Mouse (Mus musculus): ENCODE measurements around the gene Klhl13. TPM values are rescaled to one million over a fixed set of nuclear protein-coding genes. Genes with fewer than 3 reads are reported as not detected.

Gene Klhl13
- 49.5 and 54.8 TPM in 2 replicates for polyA plus RNA-seq (2016; fragmentation: Nextera tagmentation; extraction: Ambion mirVana)

DNA sequence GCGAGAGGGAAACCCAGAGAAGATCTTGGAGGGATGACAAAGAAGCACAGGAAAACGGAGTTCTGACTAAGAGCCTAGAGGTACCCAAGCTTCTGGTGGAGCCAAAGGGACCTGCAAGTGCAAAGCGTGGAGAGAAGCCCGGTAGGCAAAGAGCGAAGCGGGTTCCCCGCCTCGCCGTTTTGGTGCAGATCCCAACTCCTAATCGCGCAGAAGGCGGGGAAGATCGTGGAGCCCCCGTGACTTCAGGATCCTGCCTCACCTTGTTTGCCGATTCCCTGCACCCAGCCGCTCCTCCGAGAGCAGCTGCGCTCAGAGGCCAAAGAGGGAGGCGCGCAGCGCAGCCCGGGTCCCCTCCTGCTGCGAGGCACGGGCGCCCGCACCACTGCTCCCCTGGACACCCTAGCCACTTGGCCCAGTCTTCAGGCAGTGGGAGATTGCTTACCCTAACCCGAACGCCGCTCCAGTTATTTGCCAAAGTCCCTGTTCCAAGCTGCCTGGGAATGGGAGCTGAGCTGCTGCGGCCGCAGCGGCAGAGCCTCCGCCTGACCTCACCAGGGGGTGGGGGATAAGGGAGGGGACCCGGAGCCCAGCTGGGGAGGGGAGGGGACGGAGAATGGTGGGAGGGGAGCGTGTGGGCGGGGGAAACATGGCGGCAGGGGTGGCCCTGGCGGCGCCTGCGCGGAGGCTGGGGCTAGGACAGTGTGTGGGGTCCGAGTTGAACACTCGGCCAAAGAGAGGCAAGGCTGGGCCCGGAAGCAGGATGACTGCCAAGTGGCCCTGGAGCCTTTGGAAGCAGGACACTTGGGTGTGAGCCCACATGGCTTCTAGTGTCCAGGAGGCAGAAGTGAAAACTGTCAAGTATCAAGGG is at the start of gene Klhl13:
Gene Klhl13 (minus strand): TSS at position 569 of the 868 bp plus-strand sequence.
- 15% methylated on average over 45 of the region's 45 CpGs for WGBS
- peak within 1 kb of the TSS; percentile 64 for H3K4me3 ChIP-seq
- no peaks in the 10 kb centered on the region for H3K4me1 ChIP-seq
- H3K36me3 ChIP-seq (replicated peaks): no peaks in the 10 kb centered on the region
- no peaks in the 10 kb centered on the region for H3K9me3 ChIP-seq
- H3K27ac ChIP-seq (replicated peaks): peak within 1 kb of the TSS; percentile 87
- DNase-seq (ENCODE audit: low spot score): peak; percentile 83
- no peaks in the 10 kb centered on the region for H3K27me3 ChIP-seq (replicated peaks; ENCODE audit: low read depth, poor library complexity, severe bottlenecking)

DNA sequence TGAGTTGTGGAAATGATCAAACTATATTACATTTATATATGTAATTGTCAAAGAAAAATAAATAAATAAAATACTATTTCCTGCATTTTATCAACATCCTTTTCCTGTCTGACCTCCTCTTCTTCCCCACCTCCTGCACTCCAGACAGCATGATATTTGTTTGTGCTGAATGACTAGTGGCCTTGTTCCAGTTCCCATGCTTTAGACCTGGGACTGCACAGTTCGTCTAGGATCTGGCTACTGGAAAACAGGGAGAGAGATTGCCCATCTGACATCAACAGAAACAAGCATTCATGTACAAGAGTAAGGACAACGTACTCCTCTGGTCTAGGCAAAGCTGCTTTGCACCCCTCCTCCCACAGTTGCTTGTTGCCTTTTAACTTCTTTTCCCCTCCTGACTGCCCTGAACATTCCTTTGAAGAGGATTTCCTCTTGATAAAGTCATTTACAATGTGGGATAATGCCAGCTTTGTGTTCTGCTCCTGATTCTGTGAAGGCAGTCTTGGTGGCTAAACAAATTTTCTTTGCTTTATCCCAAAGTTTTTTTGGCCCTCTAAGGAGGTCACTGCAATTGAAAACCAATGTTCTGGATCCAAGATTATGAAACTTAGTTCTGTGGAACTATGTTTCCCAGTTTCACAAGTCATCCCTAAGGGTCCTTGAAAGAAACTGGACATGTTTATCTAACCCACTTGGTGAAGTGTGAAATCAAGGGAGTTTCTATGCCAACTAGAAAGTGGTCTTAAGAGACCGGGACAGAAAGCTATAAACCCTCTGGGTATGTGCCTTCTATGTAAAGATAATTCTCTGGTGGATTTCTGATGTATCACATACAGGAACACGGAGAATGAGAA is 44.6 kb upstream of the Klhl13 start:
- H3K27me3 ChIP-seq (replicated peaks; ENCODE audit: low read depth, poor library complexity, severe bottlenecking): no peaks in the 10 kb centered on the region
- WGBS: 47% methylated on average over 4 of the region's 4 CpGs
- H3K9me3 ChIP-seq: no peaks in the 10 kb centered on the region
- no peak overlapping the region for H3K27ac ChIP-seq (replicated peaks)
- no peaks in the 10 kb centered on the region for H3K4me1 ChIP-seq
- no peaks in the 10 kb centered on the region for H3K36me3 ChIP-seq (replicated peaks)
- no peak for DNase-seq (ENCODE audit: low spot score)
- H3K4me3 ChIP-seq: no peak overlapping the region

GRCm38 (mm10) chrX:23388716-23389115 is 23.8 kb upstream of the Klhl13 start:
- no peaks in the 10 kb centered on the region for H3K27me3 ChIP-seq (replicated peaks; ENCODE audit: low read depth, poor library complexity, severe bottlenecking)
- WGBS: 70% methylated on average over 4 of the region's 4 CpGs

GRCm38 (mm10) chrX:23363441-23363840 is 1.4 kb downstream of the Klhl13 start:
- 50% methylated on average over 6 of the region's 6 CpGs for WGBS

More at GRCm38 (mm10) chrX:23388716-23389115, 23.8 kb upstream of the Klhl13 start:
- Histone ChIP-seq H3K27ac (replicated peaks) (no peak overlapping the region), H3K9me3 (no peaks in the 10 kb centered on the region), H3K4me1 (no peaks in the 10 kb centered on the region), H3K36me3 (replicated peaks) (no peaks in the 10 kb centered on the region), H3K4me3 (no peak overlapping the region)
- no peak for DNase-seq (ENCODE audit: low spot score)

GRCm38 (mm10) chrX:23360446-23360845 is 4.4 kb downstream of the Klhl13 start:
- Histone ChIP-seq H3K27me3 (replicated peaks; ENCODE audit: low read depth, poor library complexity, severe bottlenecking) (no peaks in the 10 kb centered on the region), H3K4me3 (no peak overlapping the region), H3K9me3 (no peaks in the 10 kb centered on the region), H3K4me1 (no peaks in the 10 kb centered on the region), H3K27ac (replicated peaks) (no peak overlapping the region), H3K36me3 (replicated peaks) (no peaks in the 10 kb centered on the region)
- no peak for DNase-seq (ENCODE audit: low spot score)
- WGBS: 72% methylated on average over 3 of the region's 3 CpGs

More at GRCm38 (mm10) chrX:23363441-23363840, 1.4 kb downstream of the Klhl13 start:
- Histone ChIP-seq H3K27me3 (replicated peaks; ENCODE audit: low read depth, poor library complexity, severe bottlenecking) (no peaks in the 10 kb centered on the region), H3K27ac (replicated peaks) (no peak overlapping the region), H3K9me3 (no peaks in the 10 kb centered on the region), H3K4me1 (no peaks in the 10 kb centered on the region), H3K36me3 (replicated peaks) (no peaks in the 10 kb centered on the region), H3K4me3 (peak overlapping the region; percentile 64)
- DNase-seq (ENCODE audit: low spot score): no peak

DNA sequence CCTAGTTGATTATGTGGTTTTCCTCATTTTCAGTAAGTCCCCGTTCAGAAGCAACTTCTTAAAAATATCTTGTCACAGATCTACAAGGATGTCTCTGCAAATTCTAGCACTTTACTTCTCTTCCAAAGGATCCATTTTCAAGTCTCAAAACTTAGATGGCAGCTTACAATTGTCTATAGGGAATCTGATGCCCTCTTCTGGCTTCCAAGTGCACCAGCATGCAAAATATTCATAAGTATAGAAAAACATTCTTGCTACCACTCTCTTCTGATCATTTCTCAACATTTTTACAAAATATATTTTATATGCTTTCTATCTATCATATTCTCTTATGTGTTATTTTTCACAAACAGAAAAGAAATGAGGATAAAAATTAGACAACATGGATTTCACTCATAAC is 14.8 kb downstream of the Klhl13 start:
- Histone ChIP-seq H3K4me3 (no peak overlapping the region), H3K9me3 (no peaks in the 10 kb centered on the region), H3K27ac (replicated peaks) (no peak overlapping the region), H3K36me3 (replicated peaks) (0 out of 2 replicates have a peak, but pooled peaks cover 3% of the 10 kb centered on the region), H3K27me3 (replicated peaks; ENCODE audit: low read depth, poor library complexity, severe bottlenecking) (no peaks in the 10 kb centered on the region), H3K4me1 (no peaks in the 10 kb centered on the region)
- DNase-seq (ENCODE audit: low spot score): no peak
- 88% methylated on average over 1 of the region's 1 CpGs for WGBS

DNA sequence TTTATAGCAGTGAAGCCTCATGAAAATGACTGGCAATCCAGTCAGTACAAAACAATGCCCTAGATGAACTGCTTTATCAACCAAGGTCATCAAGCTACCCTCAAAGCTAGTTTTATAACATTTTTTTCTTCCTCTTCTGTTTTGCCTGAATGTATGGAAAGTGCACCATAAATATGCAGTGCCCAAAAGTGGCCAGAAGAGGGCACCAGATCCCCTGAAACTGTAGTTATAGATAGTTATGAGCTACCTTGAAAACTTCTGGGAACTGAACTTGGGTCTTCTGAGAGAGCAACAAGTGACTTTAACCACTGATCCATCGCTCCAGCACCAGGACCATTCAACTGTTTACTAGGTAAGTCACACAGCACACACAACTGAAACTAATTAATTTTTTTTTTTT is 36.8 kb downstream of the Klhl13 start:
- no peaks in the 10 kb centered on the region for H3K27me3 ChIP-seq (replicated peaks; ENCODE audit: low read depth, poor library complexity, severe bottlenecking)
- DNase-seq (ENCODE audit: low spot score): peak; percentile 10
- no peaks in the 10 kb centered on the region for H3K4me1 ChIP-seq
- H3K36me3 ChIP-seq (replicated peaks): no peaks in the 10 kb centered on the region
- H3K9me3 ChIP-seq: no peaks in the 10 kb centered on the region; the same call in 1 of the 2 replicates
- no peak overlapping the region for H3K27ac ChIP-seq (replicated peaks)
- no peak overlapping the region for H3K4me3 ChIP-seq
- WGBS: 56% methylated on average over 1 of the region's 1 CpGs

DNA sequence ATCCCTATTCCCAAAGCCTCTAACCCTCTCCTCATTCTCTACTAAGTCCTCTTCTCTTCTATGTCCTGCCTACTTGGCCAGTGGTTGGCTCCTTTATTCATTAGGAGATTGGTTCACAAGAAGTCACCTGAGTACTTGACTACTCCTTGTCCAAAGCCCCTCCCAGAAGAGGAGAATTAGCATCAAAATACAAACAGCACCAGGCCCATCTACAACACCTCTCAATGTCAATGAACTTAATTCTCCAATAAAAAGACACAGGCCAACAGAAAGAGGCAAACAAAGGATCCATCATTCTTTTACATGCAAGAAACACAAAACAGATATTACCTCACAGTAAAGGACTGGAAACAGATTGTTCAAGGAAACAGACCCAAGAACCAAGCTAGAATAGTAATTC is 46.0 kb downstream of the Klhl13 start:
- no peaks in the 10 kb centered on the region for H3K9me3 ChIP-seq
- DNase-seq (ENCODE audit: low spot score): no peak
- H3K36me3 ChIP-seq (replicated peaks): no peaks in the 10 kb centered on the region
- H3K4me3 ChIP-seq: no peak overlapping the region
- no peaks in the 10 kb centered on the region for H3K27me3 ChIP-seq (replicated peaks; ENCODE audit: low read depth, poor library complexity, severe bottlenecking)
- H3K27ac ChIP-seq (replicated peaks): no peak overlapping the region
- no peaks in the 10 kb centered on the region for H3K4me1 ChIP-seq

DNA sequence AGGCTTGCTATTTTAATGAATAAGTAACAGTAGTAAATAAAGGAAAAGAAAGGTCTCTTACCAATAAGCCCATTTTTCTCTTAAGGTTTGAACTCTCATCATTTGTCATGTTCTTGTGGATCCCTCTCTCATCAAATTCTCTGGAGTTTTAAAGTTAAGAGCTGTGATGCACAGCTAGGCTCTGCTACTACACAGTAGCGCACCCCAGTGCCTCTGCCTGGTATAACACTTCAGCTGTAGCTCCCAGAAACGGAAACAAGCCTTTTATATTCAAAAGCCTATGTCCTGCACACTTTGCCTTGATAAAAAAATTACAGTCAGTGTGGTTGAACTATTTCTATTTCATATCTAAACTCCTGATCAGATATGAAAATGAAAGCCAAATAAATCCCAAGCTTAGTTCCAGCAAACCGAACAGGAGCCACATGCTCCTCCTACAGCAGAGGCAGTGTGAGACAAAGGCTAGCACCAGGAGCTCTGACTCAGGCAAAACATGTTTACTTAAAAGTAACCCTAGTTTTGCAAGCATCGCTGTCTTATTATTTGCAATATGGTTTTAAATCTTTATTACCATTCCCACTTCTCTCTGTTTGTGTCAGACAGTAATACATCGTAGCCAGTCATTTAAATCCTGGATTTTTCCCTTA is 68.8 kb downstream of the Klhl13 start:
- H3K27ac ChIP-seq (replicated peaks): no peak overlapping the region
- H3K4me1 ChIP-seq: no peaks in the 10 kb centered on the region
- H3K36me3 ChIP-seq (replicated peaks): no peaks in the 10 kb centered on the region
- no peaks in the 10 kb centered on the region for H3K27me3 ChIP-seq (replicated peaks; ENCODE audit: low read depth, poor library complexity, severe bottlenecking)
- H3K9me3 ChIP-seq: no peaks in the 10 kb centered on the region
- no peak overlapping the region for H3K4me3 ChIP-seq
- 37% methylated on average over 5 of the region's 5 CpGs for WGBS
- DNase-seq (ENCODE audit: low spot score): peak; percentile 29

- WGBS: 24% methylated on average over 10 of the region's 10 CpGs
- Histone ChIP-seq H3K9me3 (no peaks in the 10 kb centered on the region), H3K27ac (replicated peaks) (no peak overlapping the region), H3K4me3 (peak overlapping the region; percentile 31; the same call in 1 of the 2 replicates), H3K27me3 (replicated peaks; ENCODE audit: low read depth, poor library complexity, severe bottlenecking) (no peaks in the 10 kb centered on the region), H3K36me3 (replicated peaks) (no peaks in the 10 kb centered on the region), H3K4me1 (no peaks in the 10 kb centered on the region)
- no peak for DNase-seq (ENCODE audit: low spot score)
These were observed 79.5 kb downstream of the Klhl13 start for GRCm38 (mm10) chrX:23285442-23285817.

DNA sequence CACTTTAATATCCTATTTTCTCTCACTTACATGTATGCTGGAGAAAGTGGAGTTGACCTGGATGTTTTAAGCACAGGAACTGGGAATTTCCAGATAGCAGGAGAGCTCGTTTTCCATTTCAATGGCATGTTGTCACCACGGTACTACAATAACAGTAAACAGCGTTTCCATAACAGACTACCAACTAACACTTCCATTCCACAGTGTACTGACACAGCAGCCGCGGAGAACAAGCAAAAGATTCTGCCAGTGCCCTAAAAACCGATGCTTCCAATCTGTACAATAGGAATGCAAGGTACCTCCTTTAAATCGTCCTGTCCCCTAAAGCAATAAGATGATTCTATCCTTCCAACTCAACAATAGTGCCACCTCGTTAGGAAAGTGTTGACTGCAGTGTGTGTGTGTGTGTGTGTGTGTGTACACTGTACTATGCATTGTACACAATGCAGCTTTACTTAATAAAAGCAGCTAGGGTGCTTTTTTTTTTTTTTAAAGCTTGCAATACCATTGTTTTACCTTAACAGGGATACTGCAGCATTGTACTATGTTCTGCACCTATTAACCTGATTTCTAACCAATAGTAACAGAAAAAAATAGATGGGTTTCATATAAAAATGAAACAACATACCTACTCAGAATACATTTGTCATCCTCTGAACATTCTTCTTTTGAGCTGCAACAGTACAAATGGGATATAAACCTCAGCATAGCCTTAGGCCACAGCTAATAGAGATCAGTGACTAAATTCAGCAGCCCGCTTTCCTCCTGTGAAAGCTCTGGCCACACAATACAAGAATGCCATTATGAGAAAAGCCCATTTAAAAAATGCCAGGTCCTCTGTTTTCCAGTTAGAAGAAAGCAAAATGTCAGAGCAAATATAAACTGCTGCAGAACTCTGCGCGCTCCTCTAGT is 80.1 kb downstream of the Klhl13 start:
- no peak overlapping the region for H3K4me3 ChIP-seq
- 43% methylated on average over 11 of the region's 11 CpGs for WGBS
- H3K4me1 ChIP-seq: no peaks in the 10 kb centered on the region
- H3K27me3 ChIP-seq (replicated peaks; ENCODE audit: low read depth, poor library complexity, severe bottlenecking): no peaks in the 10 kb centered on the region
- no peak for DNase-seq (ENCODE audit: low spot score)
- no peaks in the 10 kb centered on the region for H3K9me3 ChIP-seq
- no peak overlapping the region for H3K27ac ChIP-seq (replicated peaks)
- H3K36me3 ChIP-seq (replicated peaks): no peaks in the 10 kb centered on the region

Data from embryonic facial prominence, embryonic 10.5 days (tissue).